Mouse (Mus musculus) stomach, embryonic 14.5 days (tissue): ENCODE measurements around the gene Olfr788. TPM values are rescaled to one million over a fixed set of nuclear protein-coding genes. Genes with fewer than 3 reads are reported as not detected.

Experiments
- polyA plus RNA-seq: library from polyadenylated mRNA; unstranded; fragments of >200 nt; fragmentation: Nextera tagmentation; extraction: Ambion mirVana; gene quantifications from 2 replicates; pipeline ENCODE4 v1.2.1, GENCODE M21; 2014

Gene Olfr788
- polyA plus RNA-seq, 1 experiment from 2014 or later: not detected

Other genes with a start within 250 kb of the Olfr788 start
- gene Olfr774, start 234.8 kb upstream of the Olfr788 start, polyA plus RNA-seq: not detected in 2 replicates
- not detected in 2 replicates for gene Olfr775, start 222.6 kb upstream of the Olfr788 start, polyA plus RNA-seq
- gene Olfr776, start 211.9 kb upstream of the Olfr788 start, polyA plus RNA-seq: not detected in 2 replicates
- not detected in 2 replicates for gene Olfr777, start 199.5 kb upstream of the Olfr788 start, polyA plus RNA-seq
- not detected in 2 replicates for gene Olfr780, start 152.9 kb upstream of the Olfr788 start, polyA plus RNA-seq
- gene Olfr781, start 142.1 kb upstream of the Olfr788 start, polyA plus RNA-seq: not detected in 2 replicates
- not detected in 2 replicates for gene Olfr782, start 122.1 kb upstream of the Olfr788 start, polyA plus RNA-seq
- gene Olfr784, start 86.9 kb upstream of the Olfr788 start, polyA plus RNA-seq: 0.10 and 0.17 TPM in 2 replicates
- gene Olfr785, start 65.6 kb upstream of the Olfr788 start, polyA plus RNA-seq: not detected in 2 replicates
- gene Olfr786, start 43.7 kb upstream of the Olfr788 start, polyA plus RNA-seq: not detected in 2 replicates
- gene Olfr787, start 9.1 kb upstream of the Olfr788 start, polyA plus RNA-seq: not detected in 2 replicates
- gene Olfr789, start 13.8 kb downstream of the Olfr788 start, polyA plus RNA-seq: not detected in 2 replicates
- gene Olfr790, start 27.5 kb downstream of the Olfr788 start, polyA plus RNA-seq: not detected in 2 replicates
- not detected in 2 replicates for gene Olfr791, start 50.8 kb downstream of the Olfr788 start, polyA plus RNA-seq
- not detected in 2 replicates for gene Olfr792, start 68.2 kb downstream of the Olfr788 start, polyA plus RNA-seq
- not detected in 2 replicates for gene Olfr794, start 96.7 kb downstream of the Olfr788 start, polyA plus RNA-seq
- not detected in 2 replicates for gene Olfr796, start 141.6 kb downstream of the Olfr788 start, polyA plus RNA-seq
- gene Olfr798, start 156.9 kb downstream of the Olfr788 start, polyA plus RNA-seq: not detected in 2 replicates
- not detected in 2 replicates for gene Olfr799, start 166.5 kb downstream of the Olfr788 start, polyA plus RNA-seq
- not detected in 2 replicates for gene Olfr800, start 186.7 kb downstream of the Olfr788 start, polyA plus RNA-seq
- not detected in 2 replicates for gene Olfr801, start 202.9 kb downstream of the Olfr788 start, polyA plus RNA-seq
- 0.06 TPM in 1 of 2 replicates, not detected in the other for gene Olfr802, start 217.2 kb downstream of the Olfr788 start, polyA plus RNA-seq
- gene Olfr803, start 223.3 kb downstream of the Olfr788 start, polyA plus RNA-seq: not detected in 2 replicates
- not detected in 2 replicates for gene Olfr804, start 232.2 kb downstream of the Olfr788 start, polyA plus RNA-seq